Mouse (Mus musculus) megakaryocyte, embryonic 14.5 days (primary cell): Measurements from ENCODE around the gene Dcaf4.

Experiments
- FLI1 ChIP-seq: IDR thresholded peaks from 2 replicates; pipeline ENCODE4 v1.6.1; 2012; ENCODE audit warnings: low read length, inconsistent platforms, mixed read lengths
- GATA1 ChIP-seq: IDR thresholded peaks from 3 replicates; pipeline ENCODE4 v1.6.1; 2012; ENCODE audit warnings: mixed read lengths, low read length, inconsistent platforms, borderline replicate concordance

GRCm38 (mm10) chr12:83520311-83520890 is at the start of gene Dcaf4:
- TF ChIP-seq GATA1 (no peak), FLI1 (no peak)
